Mouse (Mus musculus): Measurements from ENCODE around the gene Bbs7. TPM values are rescaled to one million over a fixed set of nuclear protein-coding genes. Genes with fewer than 3 reads are reported as not detected.

Gene Bbs7
- polyA plus RNA-seq, 1 experiment = 4.6 TPM

DNA sequence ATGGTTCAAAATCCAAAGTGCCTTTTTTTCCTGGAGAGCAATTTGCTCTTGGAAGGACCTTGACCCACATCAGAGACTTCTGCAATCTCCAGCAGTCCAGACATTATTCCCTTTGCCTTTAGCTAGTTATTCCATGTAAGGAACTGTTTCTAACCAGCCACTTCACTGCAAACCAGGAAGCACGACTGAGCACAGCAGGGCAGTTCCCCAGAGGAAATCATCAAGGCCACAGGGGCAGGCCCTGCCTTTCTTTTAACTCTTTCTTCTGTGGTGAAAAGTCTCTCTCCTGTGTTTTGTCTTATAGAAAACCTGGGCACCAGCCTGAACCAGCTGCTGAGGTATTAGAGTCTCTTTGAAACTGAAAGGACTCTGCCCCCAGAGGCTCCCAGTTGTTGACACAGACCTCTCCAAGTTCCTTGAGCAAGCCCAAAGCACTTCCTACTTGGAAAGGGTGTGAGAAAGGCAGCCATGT lies 80.0 kb downstream of the Bbs7 start:
- no peak for DNase-seq
- Histone ChIP-seq H3K4me3 (replicated peaks; ENCODE audit: extremely low read depth, low read depth, low read length) (no peak overlapping the region), H3K4me1 (ENCODE audit: control insufficient read depth, insufficient read depth, low read length) (peaks cover 10% of the 10 kb centered on the region)
- TF ChIP-seq POLR2A (IDR thresholded peaks at IDR 0.05; ENCODE audit: borderline replicate concordance, extremely low read depth, low read depth, low read length) (no peak), CTCF (IDR thresholded peaks at IDR 0.05; ENCODE audit: insufficient read depth, low read length) (no peak)
- 3% methylated on average over 1 of the region's 1 CpGs for WGBS

DNA sequence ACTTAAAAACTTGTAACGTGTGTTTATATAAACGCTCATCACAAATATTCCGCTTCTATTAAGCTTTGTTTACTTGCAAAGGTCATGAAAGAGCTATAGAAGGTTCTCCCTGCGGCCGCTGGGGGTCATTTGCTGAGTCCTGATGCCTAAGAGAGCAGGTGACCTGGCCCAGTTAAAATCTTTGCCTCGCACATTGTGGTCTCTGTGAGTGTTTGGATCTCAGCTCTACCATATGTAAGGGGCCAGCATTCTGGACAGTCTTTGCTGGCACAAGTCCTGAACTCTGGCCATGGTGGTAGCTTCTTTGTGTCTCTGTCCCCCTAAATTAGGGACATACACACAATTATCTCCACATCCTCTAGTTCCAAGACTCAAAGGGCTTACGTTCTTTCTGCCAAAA lies 80.5 kb downstream of the Bbs7 start:
- WGBS = 26% methylated on average over 7 of the region's 7 CpGs
- Histone ChIP-seq H3K4me1 (ENCODE audit: control insufficient read depth, insufficient read depth, low read length) (peaks cover 10% of the 10 kb centered on the region), H3K4me3 (replicated peaks; ENCODE audit: extremely low read depth, low read depth, low read length) (no peak overlapping the region)
- no peak for DNase-seq
- TF ChIP-seq POLR2A (IDR thresholded peaks at IDR 0.05; ENCODE audit: borderline replicate concordance, extremely low read depth, low read depth, low read length) (no peak), CTCF (IDR thresholded peaks at IDR 0.05; ENCODE audit: insufficient read depth, low read length) (no peak)

DNA sequence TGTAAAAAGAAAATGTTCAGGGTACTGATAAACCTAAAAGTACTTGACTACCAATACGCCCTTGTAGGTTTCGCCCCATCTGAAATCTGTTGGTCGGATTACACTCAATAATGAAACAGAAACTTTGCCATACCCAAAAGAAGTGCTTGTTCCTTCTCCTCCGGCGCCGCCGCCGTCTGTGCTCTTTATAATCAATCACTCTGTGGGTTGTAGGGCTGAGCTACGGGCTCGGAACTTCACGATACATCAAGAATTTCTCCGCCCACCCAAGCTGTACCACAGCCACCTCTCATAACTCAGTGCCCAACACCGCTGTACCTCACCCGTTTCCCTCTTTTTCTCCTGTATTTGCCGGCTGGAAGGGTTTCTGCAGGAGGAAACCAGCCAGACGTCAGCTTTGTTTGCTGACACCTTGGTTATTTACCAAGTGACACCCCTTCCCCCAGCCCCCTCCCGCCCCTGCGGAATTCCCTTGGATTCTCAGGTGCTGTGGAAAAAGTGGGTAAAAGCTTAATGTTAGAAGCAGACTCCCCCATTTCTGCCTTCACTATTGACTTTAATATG lies 81.2 kb downstream of the Bbs7 start:
- H3K4me1 ChIP-seq (ENCODE audit: control insufficient read depth, insufficient read depth, low read length) = peaks cover 10% of the 10 kb centered on the region
- H3K4me3 ChIP-seq (replicated peaks; ENCODE audit: extremely low read depth, low read depth, low read length) = peak overlapping the region; percentile 56
- peak; percentile 12 for DNase-seq
- TF ChIP-seq POLR2A (IDR thresholded peaks at IDR 0.05; ENCODE audit: borderline replicate concordance, extremely low read depth, low read depth, low read length) (no peak), CTCF (IDR thresholded peaks at IDR 0.05; ENCODE audit: insufficient read depth, low read length) (no peak)
- 2% methylated on average over 18 of the region's 18 CpGs for WGBS

DNA sequence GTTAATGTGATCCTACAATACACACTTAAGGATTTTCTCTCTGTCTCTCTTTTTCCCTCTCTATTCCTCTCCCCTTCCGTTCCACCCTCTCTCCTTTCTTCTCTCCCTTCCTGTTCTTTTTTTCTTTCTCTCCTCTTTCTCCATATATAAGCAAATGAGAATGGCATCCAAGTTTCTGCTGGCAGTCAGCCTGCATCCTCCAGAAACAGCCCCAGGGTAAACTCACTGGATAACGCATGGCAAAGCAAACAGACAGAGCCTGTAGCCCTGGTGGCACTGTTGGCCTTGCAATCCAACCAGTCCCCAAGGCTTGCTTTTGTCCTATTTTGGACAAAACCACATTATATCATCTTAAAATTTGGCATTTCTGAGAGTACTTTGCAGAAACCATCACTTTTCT lies 82.0 kb downstream of the Bbs7 start:
- Histone ChIP-seq H3K4me1 (ENCODE audit: control insufficient read depth, insufficient read depth, low read length) (peaks cover 10% of the 10 kb centered on the region), H3K4me3 (replicated peaks; ENCODE audit: extremely low read depth, low read depth, low read length) (no peak overlapping the region)
- DNase-seq = no peak
- WGBS = 23% methylated on average over 2 of the region's 2 CpGs
- no peak for TF ChIP-seq CTCF (IDR thresholded peaks at IDR 0.05; ENCODE audit: insufficient read depth, low read length)
- TF ChIP-seq POLR2A (IDR thresholded peaks at IDR 0.05; ENCODE audit: borderline replicate concordance, extremely low read depth, low read depth, low read length) = no peak

DNA sequence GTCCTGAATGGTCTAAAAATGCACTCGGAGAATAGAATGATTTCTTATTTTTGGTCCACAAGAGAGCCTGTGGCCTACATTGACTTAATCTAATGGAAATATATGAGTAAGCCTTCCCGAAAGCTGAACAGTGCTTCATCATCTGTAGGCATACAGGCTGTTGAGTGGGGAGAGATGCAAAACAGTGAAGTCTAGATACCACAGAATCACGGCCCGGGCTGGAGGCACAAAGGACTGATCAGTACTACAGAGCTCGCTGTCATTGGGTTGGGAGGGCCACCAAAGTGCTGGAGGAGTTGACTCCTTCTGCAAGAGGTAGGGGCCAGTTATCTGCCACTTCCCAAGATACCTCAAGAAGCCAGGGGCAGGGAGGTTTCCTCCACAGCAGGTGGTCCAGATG lies 82.5 kb downstream of the Bbs7 start:
- Histone ChIP-seq H3K4me3 (replicated peaks; ENCODE audit: extremely low read depth, low read depth, low read length) (no peak overlapping the region), H3K4me1 (ENCODE audit: control insufficient read depth, insufficient read depth, low read length) (peaks cover 10% of the 10 kb centered on the region)
- TF ChIP-seq POLR2A (IDR thresholded peaks at IDR 0.05; ENCODE audit: borderline replicate concordance, extremely low read depth, low read depth, low read length) (no peak), CTCF (IDR thresholded peaks at IDR 0.05; ENCODE audit: insufficient read depth, low read length) (no peak)
- 71% methylated on average over 5 of the region's 5 CpGs for WGBS
- DNase-seq = no peak

DNA sequence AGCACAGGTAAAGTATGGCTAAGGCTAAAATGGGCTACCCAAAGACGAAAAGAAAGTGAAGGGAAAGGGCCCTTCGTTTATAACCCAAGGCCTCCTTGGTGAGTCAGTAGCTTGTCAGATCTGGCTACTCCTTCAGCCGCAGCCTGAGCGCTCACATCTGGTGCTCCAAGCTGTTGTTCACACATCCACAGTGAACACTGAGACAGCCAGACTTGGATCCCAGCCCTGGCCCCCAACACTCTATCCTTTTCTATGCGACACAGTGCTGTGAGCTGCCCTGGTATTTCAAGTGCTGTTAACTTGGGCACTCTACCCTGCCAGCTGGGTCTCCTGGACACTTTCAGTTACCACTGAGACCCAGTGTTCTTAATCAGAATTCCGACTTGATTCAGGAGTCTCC lies 82.9 kb downstream of the Bbs7 start:
- Histone ChIP-seq H3K4me3 (replicated peaks; ENCODE audit: extremely low read depth, low read depth, low read length) (no peak overlapping the region), H3K4me1 (ENCODE audit: control insufficient read depth, insufficient read depth, low read length) (peaks cover 10% of the 10 kb centered on the region)
- no peak for TF ChIP-seq POLR2A (IDR thresholded peaks at IDR 0.05; ENCODE audit: borderline replicate concordance, extremely low read depth, low read depth, low read length)
- no peak for TF ChIP-seq CTCF (IDR thresholded peaks at IDR 0.05; ENCODE audit: insufficient read depth, low read length)
- WGBS = 60% methylated on average over 6 of the region's 6 CpGs
- DNase-seq = peak; percentile 19

DNA sequence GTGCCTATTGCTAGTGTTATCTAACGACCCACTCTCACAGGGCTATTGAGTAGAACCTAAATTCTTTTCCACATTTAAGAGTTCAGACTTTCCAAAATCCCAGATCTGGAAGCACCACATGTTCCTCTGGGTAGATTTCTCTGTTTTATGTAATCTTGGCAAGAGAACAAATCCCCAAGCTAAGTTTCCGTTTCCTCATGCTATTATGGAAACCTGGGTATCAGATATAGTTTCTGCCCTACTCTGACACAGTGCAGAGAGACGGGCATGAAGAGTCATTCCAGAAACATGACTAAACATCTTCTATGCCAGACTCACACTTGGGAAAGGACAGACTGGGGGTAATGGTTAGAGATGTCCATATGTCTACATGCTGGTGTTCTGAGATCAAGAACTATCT lies 88.8 kb downstream of the Bbs7 start:
- H3K4me3 ChIP-seq (replicated peaks; ENCODE audit: extremely low read depth, low read depth, low read length) = no peak overlapping the region
- TF ChIP-seq POLR2A (IDR thresholded peaks at IDR 0.05; ENCODE audit: borderline replicate concordance, extremely low read depth, low read depth, low read length) = no peak
- no peak for TF ChIP-seq CTCF (IDR thresholded peaks at IDR 0.05; ENCODE audit: insufficient read depth, low read length)
- WGBS = 55% methylated on average over 3 of the region's 3 CpGs
- H3K4me1 ChIP-seq (ENCODE audit: control insufficient read depth, insufficient read depth, low read length) = peaks cover 2% of the 10 kb centered on the region
- DNase-seq = no peak

Other genes with a start within 250 kb of the Bbs7 start
- 1,219 and 1,294 TPM in 2 replicates for gene Anxa5, start 137.6 kb downstream of the Bbs7 start, polyA plus RNA-seq (2012; rRNA removed)
- gene 1810062G17Rik, start 137.5 kb downstream of the Bbs7 start, polyA plus RNA-seq (2012; rRNA removed) = 2.6 and 4.1 TPM in 2 replicates
- gene Gm11549, start 91.7 kb downstream of the Bbs7 start, polyA plus RNA-seq (2012; rRNA removed) = 0.04 TPM in 1 of 2 replicates, not detected in the other
- 4.4 and 9.5 TPM in 2 replicates for gene Exosc9, start 60.9 kb downstream of the Bbs7 start, polyA plus RNA-seq (2012; rRNA removed)
- 4.3 and 4.7 TPM in 2 replicates for gene Ccna2, start 41.3 kb downstream of the Bbs7 start, polyA plus RNA-seq (2012; rRNA removed)
- gene Trpc3, start 76.7 kb upstream of the Bbs7 start, polyA plus RNA-seq (2012; rRNA removed) = 2.6 and 3.6 TPM in 2 replicates
- 7.7 and 10.7 TPM in 2 replicates for gene 4932438A13Rik, start 249.6 kb upstream of the Bbs7 start, polyA plus RNA-seq (2012; rRNA removed)

Measured in lung, adult 2 months (tissue).